Mouse (Mus musculus): ENCODE data around the gene March2. TPM values are rescaled to one million over a fixed set of nuclear protein-coding genes. Genes with fewer than 3 reads are reported as not detected.

The March2 gene
- polyA plus RNA-seq, 1 experiment from 2014 or later: 40.1 TPM

DNA sequence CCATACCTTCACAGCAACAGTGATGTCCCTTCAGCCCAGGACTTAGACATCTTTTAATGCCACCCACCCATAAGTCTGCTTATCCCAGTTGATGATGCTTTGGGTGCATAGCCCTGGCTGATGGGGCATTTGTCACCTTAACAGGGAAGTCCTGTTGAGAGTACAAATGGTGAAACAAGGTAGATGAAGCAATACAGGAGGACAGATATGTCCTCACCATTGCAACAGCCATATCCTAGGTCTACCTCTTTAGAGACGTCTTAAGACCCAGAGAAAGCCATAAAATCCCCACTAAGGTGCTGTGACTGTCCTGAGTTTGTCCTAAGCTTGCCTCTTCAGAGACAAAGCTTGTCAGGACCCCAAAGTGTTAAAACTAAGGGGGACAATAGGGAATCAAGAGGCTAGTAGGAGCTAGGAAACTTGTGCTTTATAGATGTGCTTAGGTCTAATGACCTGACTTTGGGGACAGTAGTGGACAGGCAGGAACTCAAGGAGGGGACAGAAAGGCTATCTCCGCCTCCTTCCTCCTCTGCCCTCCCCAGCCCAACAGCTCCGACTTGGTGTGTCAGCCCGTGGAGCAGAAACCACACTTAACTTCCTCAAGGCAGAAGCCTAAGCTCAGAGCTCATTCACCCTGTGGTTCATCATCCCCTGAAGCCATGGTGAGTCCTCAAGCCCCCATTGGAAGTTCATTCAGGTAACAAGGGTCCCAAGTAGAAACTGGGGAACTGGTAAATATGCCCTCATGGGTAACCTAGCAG is 80.8 kb downstream of the March2 start, which contains the start of gene Pram1:
Pram1 (plus strand) TSS at position 541 of the 761 bp plus-strand sequence.
- Histone ChIP-seq H3K36me3 (ENCODE audit: control insufficient read depth, insufficient read depth, low read length) (no peaks in the 10 kb centered on the region), H3K9me3 (ENCODE audit: control insufficient read depth, low read length) (no peaks in the 10 kb centered on the region), H3K27ac (ENCODE audit: low read depth, low read length) (no peak within 1 kb of the TSS), H3K9ac (ENCODE audit: low read length) (no peak within 1 kb of the TSS), H3K4me1 (replicated peaks; ENCODE audit: control insufficient read depth, insufficient read depth, low read length) (no peaks in the 10 kb centered on the region), H3K4me3 (ENCODE audit: low read depth, low read length) (no peak within 1 kb of the TSS), H3K27me3 (ENCODE audit: control insufficient read depth, insufficient read depth, low read length) (no peaks in the 10 kb centered on the region), H3K4me2 (ENCODE audit: low read depth, low read length, severe bottlenecking) (no peak within 1 kb of the TSS)
- ATAC-seq (replicated peaks; ENCODE audit: low FRiP score) (no peak), DNase-seq (ENCODE audit: low spot score) (no peak)
- whole genome bisulfite sequencing: 88% methylated on average over 4 of the region's 4 CpGs

DNA sequence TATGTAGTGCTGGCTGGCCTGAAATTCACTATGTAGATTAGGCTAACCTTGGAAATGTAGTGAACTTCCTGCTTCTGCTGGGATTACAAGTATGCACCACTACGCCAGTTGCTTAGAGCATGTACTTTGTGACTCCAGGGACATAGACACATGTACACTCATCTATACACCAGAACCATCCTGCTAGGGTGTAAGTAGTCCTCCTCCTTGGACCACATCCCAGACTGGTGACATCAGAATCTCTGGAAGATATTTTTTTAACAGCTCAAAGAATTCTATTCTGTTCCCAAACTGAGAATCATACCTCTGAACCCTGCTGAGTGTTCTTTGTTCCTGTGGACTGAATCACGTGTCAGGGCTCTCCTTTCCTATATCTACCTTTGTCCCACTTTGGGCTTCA is 81.4 kb downstream of the March2 start:
- DNase-seq (ENCODE audit: low spot score) (no peak), ATAC-seq (replicated peaks; ENCODE audit: low FRiP score) (no peak)
- no peak overlapping the region for H3K4me2 ChIP-seq (ENCODE audit: low read depth, low read length, severe bottlenecking)
- no peak overlapping the region for H3K27ac ChIP-seq (ENCODE audit: low read depth, low read length)
- H3K36me3 ChIP-seq (ENCODE audit: control insufficient read depth, insufficient read depth, low read length): no peaks in the 10 kb centered on the region
- no peaks in the 10 kb centered on the region for H3K4me1 ChIP-seq (replicated peaks; ENCODE audit: control insufficient read depth, insufficient read depth, low read length)
- H3K9ac ChIP-seq (ENCODE audit: low read length): no peak overlapping the region
- 88% methylated on average over 2 of the region's 2 CpGs for WGBS
- no peaks in the 10 kb centered on the region for H3K9me3 ChIP-seq (ENCODE audit: control insufficient read depth, low read length)
- no peak overlapping the region for H3K4me3 ChIP-seq (ENCODE audit: low read depth, low read length)
- no peaks in the 10 kb centered on the region for H3K27me3 ChIP-seq (ENCODE audit: control insufficient read depth, insufficient read depth, low read length)

Other genes with a start within 250 kb of the March2 start
- 51.2 and 54.7 TPM in 2 replicates for gene Adamts10, start 194.5 kb downstream of the March2 start, polyA plus RNA-seq (2014; fragmentation: Nextera tagmentation; extraction: Ambion mirVana)
- 1.5 and 2.2 TPM in 2 replicates for gene Myo1f, start 163.0 kb downstream of the March2 start, polyA plus RNA-seq (2014; fragmentation: Nextera tagmentation; extraction: Ambion mirVana)
- gene Zfp414, start 89.6 kb downstream of the March2 start, polyA plus RNA-seq (2014; fragmentation: Nextera tagmentation; extraction: Ambion mirVana): 71.8 and 85.4 TPM in 2 replicates
- 0.61 and 1.2 TPM in 2 replicates for gene Pram1, start 80.6 kb downstream of the March2 start, polyA plus RNA-seq (2014; fragmentation: Nextera tagmentation; extraction: Ambion mirVana)
- gene Hnrnpm, start 31.8 kb downstream of the March2 start, polyA plus RNA-seq (2014; fragmentation: Nextera tagmentation; extraction: Ambion mirVana): 574 and 590 TPM in 2 replicates
- 330 and 338 TPM in 2 replicates for gene Rab11b, start 41.9 kb upstream of the March2 start, polyA plus RNA-seq (2014; fragmentation: Nextera tagmentation; extraction: Ambion mirVana)
- 16.6 and 20.9 TPM in 2 replicates for gene Angptl4, start 63.2 kb upstream of the March2 start, polyA plus RNA-seq (2014; fragmentation: Nextera tagmentation; extraction: Ambion mirVana)
- gene Kank3, start 91.8 kb upstream of the March2 start, polyA plus RNA-seq (2014; fragmentation: Nextera tagmentation; extraction: Ambion mirVana): 30.4 and 31.1 TPM in 2 replicates
- gene Rps28, start 105.9 kb upstream of the March2 start, polyA plus RNA-seq (2014; fragmentation: Nextera tagmentation; extraction: Ambion mirVana): 758 and 759 TPM in 2 replicates
- 374 and 400 TPM in 2 replicates for gene Ndufa7, start 105.9 kb upstream of the March2 start, polyA plus RNA-seq (2014; fragmentation: Nextera tagmentation; extraction: Ambion mirVana)
- gene Cd320, start 124.4 kb upstream of the March2 start, polyA plus RNA-seq (2014; fragmentation: Nextera tagmentation; extraction: Ambion mirVana): 62.9 and 74.6 TPM in 2 replicates
- gene Gm7029, start 155.2 kb upstream of the March2 start, polyA plus RNA-seq (2014; fragmentation: Nextera tagmentation; extraction: Ambion mirVana): not detected in 2 replicates
- 16.0 and 20.4 TPM in 2 replicates for gene Kifc1, start 172.0 kb upstream of the March2 start, polyA plus RNA-seq (2014; fragmentation: Nextera tagmentation; extraction: Ambion mirVana)
- 0.24 TPM in 1 of 2 replicates, not detected in the other for gene Platr17, start 186.5 kb upstream of the March2 start, polyA plus RNA-seq (2014; fragmentation: Nextera tagmentation; extraction: Ambion mirVana)
- gene Daxx, start 190.7 kb upstream of the March2 start, polyA plus RNA-seq (2014; fragmentation: Nextera tagmentation; extraction: Ambion mirVana): 68.2 and 73.8 TPM in 2 replicates
- gene Tapbp, start 197.2 kb upstream of the March2 start, polyA plus RNA-seq (2014; fragmentation: Nextera tagmentation; extraction: Ambion mirVana): 13.9 and 15.5 TPM in 2 replicates
- 13.0 and 14.9 TPM in 2 replicates for gene Zbtb22, start 197.2 kb upstream of the March2 start, polyA plus RNA-seq (2014; fragmentation: Nextera tagmentation; extraction: Ambion mirVana)
- gene Rgl2, start 210.9 kb upstream of the March2 start, polyA plus RNA-seq (2014; fragmentation: Nextera tagmentation; extraction: Ambion mirVana): 48.0 and 51.5 TPM in 2 replicates
- 202 and 214 TPM in 2 replicates for gene Pfdn6, start 221.7 kb upstream of the March2 start, polyA plus RNA-seq (2014; fragmentation: Nextera tagmentation; extraction: Ambion mirVana)
- 42.6 and 47.2 TPM in 2 replicates for gene Wdr46, start 222.0 kb upstream of the March2 start, polyA plus RNA-seq (2014; fragmentation: Nextera tagmentation; extraction: Ambion mirVana)
- 4.0 and 4.3 TPM in 2 replicates for gene B3galt4, start 232.8 kb upstream of the March2 start, polyA plus RNA-seq (2014; fragmentation: Nextera tagmentation; extraction: Ambion mirVana)
- 44.0 and 46.8 TPM in 2 replicates for gene Vps52, start 237.1 kb upstream of the March2 start, polyA plus RNA-seq (2014; fragmentation: Nextera tagmentation; extraction: Ambion mirVana)
- gene Rps18, start 237.3 kb upstream of the March2 start, polyA plus RNA-seq (2014; fragmentation: Nextera tagmentation; extraction: Ambion mirVana): 1,265 and 1,326 TPM in 2 replicates